Mouse (Mus musculus) gastrocnemius, postnatal 36 days (tissue): ENCODE data around the gene Elmo1. TPM values are rescaled to one million over a fixed set of nuclear protein-coding genes. Genes with fewer than 3 reads are reported as not detected.

Experiments
- DNase-seq, 2 experiments: peaks; one replicate each; pipeline ENCODE4 v3.0.0; 2022
- intact Hi-C: fragments of 180-260 bp; cut with DNase I; formaldehyde crosslinking; loops from one replicate; pipeline ENCODE4 v1.15.1; 2025
- total RNA-seq, 2 experiments: library from RNA; stranded (reverse); gene quantifications; 2 replicates each; pipeline ENCODE4 v1.2.3; 2021

Elmo1 gene
- total RNA-seq, 2 experiments from 2014 or later = 4.3 to 5.2 TPM

DNA sequence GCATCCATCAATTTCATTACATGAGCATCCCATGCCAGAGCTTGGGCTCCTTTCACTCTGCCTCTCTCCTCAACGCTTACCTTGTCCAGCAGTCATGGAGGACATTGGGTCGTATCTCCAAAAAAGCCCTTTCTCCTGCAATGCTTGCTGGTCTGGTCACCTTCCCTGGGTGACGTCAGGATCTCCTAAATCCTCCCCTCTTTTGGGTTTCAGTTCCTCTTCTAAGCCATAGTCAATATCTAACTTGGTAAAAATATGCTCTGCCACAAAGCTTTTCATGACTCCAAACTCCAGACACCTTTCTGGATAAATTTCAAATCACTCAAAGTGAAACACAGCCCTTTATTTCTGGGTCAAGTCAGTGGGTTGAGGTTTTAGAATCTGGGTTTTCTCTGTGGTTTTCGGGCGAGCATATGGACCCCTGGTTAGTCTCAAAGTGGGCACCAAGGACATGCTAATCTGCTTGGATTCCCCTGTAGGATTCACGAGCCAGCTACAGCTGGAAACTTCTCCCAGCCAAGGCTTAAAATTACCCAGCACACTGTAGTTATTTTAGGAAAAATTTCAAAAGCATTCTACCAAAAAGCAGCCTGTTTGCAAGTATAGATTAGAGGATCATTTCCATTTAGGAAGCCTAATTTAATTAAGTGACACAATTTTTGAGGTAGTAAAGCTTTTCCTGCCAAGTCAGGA, 403.8 kb downstream of the Elmo1 start:
- no peak for DNase-seq
- intact Hi-C loops = no loop called here

GRCm38 (mm10) chr13:20501923-20502322, 411.5 kb downstream of the Elmo1 start:
- no peak for DNase-seq
- intact Hi-C loops = no loop called here

- DNase-seq = no peak
- intact Hi-C loops = no loop called here
Measured at GRCm38 (mm10) chr13:20503371-20503770, 413.0 kb downstream of the Elmo1 start.

- no peak for DNase-seq
- intact Hi-C loops = no loop called here
Measured at GRCm38 (mm10) chr13:20507381-20508129, 417.2 kb downstream of the Elmo1 start.

GRCm38 (mm10) chr13:20511026-20511425, 420.6 kb downstream of the Elmo1 start:
- intact Hi-C loops = no loop called here

DNA sequence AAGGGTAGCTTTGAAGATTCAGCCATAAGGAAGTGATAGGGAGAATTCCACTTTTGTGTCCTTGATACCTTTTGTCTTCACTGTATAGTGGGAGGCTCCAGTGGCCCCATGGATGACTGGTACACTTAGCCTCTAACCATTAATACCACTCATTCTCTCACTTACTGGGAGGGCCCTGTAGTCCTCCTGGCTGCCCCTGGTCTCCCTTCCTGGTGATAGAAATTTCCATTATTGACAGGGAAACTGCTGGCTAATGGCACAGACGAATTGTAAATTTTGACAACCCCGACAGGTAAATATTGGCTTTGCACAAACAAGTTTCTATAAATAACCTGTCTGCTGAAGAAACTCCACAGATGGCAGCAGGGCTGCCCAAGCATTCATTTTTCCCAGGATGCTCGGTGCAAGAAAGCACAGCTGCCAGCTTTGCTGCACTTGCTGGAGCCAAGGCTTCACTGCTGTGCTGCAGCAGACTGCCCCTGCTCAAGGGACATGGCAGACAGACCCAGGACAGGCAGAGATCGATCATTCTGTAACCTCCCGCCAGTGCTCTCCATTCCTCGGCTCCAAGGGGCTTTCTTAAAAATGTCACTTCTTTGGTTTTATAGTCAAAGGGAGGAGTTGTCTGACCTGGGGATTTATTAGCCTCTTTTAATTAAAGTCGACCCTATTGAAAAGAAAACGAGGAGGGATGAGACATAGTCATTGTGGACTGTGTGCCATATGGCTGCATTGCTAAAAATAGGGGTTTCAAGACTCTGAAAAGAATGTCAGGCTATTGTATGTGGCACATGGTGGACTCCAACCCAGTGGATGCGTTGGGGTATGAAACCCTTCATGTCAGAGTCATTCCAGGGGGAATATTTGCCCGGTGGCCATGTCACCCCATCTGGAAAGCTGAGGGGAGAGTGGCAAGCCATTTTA, 422.2 kb downstream of the Elmo1 start:
- no peak for DNase-seq
- intact Hi-C loops = no loop called here

More at GRCm38 (mm10) chr13:20511026-20511425, 420.6 kb downstream of the Elmo1 start:
- no peak for DNase-seq

DNA sequence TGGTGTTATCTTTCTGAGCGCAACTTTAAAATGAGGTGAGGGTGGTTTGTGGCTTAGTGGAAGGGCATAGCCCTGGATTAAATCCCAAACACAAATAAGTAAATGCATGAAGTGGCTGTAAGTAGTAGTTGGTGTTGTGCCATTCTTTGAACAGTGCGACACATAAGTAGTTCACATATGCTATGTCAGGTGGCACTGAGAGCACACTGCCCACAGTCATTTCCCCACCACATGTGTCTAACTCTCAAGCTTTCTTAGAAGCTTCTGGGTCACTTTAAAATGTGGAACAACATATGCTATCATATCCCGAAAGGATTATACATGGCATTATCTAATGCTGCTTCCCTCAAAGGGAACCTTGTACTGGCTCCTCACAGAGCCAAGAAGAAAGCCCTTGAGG, 424.3 kb downstream of the Elmo1 start:
- DNase-seq = no peak
- intact Hi-C loops = no loop called here

- intact Hi-C loops = no loop called here
- no peak for DNase-seq
Measured at GRCm38 (mm10) chr13:20516096-20516495, 425.7 kb downstream of the Elmo1 start.

- intact Hi-C loops = no loop called here
- no peak for DNase-seq
Measured at GRCm38 (mm10) chr13:20517702-20518101, 427.3 kb downstream of the Elmo1 start.

GRCm38 (mm10) chr13:20521492-20521891, 431.1 kb downstream of the Elmo1 start:
- DNase-seq = no peak
- intact Hi-C loops = no loop called here

- intact Hi-C loops = no loop called here
- DNase-seq = no peak
Measured at GRCm38 (mm10) chr13:20523671-20524070, 433.3 kb downstream of the Elmo1 start.

- no peak for DNase-seq
- intact Hi-C loops = loop anchor here (2.0 kb wide), 1 partner anchor 69 kb away; no protein-coding TSS in a partner anchor
Measured at GRCm38 (mm10) chr13:20525844-20526243, 435.4 kb downstream of the Elmo1 start.

DNA sequence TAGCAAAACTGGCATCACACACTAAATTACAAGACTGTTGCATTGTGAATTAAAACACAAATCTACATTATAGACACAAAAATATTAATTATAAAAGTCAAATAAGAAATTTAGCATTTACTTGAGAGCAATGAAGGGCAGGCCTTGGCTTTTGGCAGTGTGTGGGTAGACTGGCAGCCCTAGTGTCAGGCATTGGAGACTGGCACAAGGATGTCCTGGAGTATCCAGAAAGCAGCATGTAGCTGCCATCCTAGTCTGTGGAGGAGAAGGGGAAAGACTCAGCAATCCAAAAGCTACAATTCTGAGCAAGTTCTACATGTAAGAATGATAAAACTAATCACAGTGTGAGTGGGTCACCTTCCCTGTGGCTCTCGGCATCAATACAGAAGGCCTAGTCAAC, 446.7 kb downstream of the Elmo1 start:
- intact Hi-C loops = no loop called here
- DNase-seq = no peak

DNA sequence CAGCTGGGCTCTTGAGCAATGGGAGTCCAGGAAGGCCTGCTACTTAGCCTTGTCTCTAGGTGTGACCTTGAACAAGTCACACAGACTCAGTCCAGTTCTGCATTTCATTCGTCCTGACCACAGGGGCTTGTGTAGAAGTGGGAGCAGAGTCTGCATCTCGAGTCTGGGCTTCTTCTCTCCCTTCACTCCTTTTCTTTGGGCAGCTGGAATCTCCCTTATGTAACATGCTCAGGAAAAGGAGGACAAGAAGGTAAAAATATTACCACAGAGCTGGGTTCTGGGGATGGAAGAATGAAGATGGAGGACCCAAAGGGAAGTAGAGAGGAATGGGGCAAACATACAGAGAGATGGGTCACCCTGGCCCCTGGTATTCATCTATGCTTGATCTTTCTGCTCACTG, 447.1 kb downstream of the Elmo1 start:
- DNase-seq = no peak
- intact Hi-C loops = no loop called here

- intact Hi-C loops = no loop called here
- no peak for DNase-seq
Measured at GRCm38 (mm10) chr13:20538216-20539070, 448.0 kb downstream of the Elmo1 start.

GRCm38 (mm10) chr13:20539631-20540030, 449.2 kb downstream of the Elmo1 start:
- no peak for DNase-seq
- intact Hi-C loops = no loop called here

DNA sequence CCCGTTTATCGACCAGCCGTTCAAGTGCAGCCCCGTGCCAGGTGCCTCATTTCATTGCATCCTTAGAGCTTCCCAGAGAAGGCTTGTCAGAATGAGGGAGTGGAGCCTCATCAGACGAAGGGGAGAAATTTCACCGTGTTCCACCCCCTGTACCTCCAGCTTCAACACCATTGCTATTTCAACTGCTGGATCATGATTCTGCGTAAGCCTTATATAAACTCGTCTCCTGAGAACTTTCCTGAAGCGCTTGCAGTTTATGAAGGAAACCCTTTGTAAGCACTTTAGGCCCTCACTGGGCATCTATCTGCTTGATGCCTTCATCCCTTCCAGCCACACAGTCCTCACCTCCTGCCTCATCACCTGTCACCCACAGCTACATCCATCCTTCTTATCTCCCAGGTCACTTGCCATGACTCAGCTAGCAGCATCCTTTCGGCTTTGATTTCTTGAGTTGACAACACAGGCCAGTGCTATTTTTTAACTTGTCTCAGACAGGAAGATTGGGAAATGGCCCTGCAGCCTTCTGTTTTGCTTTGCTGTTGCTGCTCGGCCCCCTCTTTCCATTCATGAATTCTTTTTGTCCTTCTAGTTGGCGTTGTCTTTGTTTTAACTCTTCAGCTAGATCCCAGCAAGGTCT, 456.3 kb downstream of the Elmo1 start:
- no peak for DNase-seq
- intact Hi-C loops = no loop called here

- DNase-seq = no peak
- intact Hi-C loops = no loop called here
Measured at GRCm38 (mm10) chr13:20549983-20550382, 459.6 kb downstream of the Elmo1 start.

- no peak for DNase-seq
- intact Hi-C loops = no loop called here
Measured at GRCm38 (mm10) chr13:20551559-20551958, 461.2 kb downstream of the Elmo1 start.
